Mouse (Mus musculus) CD4-positive, CD25-positive, alpha-beta regulatory T cell (primary cell): ENCODE results near the gene Gm27179. TPM values are rescaled to one million over a fixed set of nuclear protein-coding genes. Genes with fewer than 3 reads are reported as not detected.

Experiments
- polyA plus RNA-seq: library from polyadenylated mRNA; unstranded; fragments of 100-300 nt; shearing (Covaris generic); gene quantifications from one replicate; pipeline ENCODE4 v1.2.1, GENCODE M21; 2017

Gene Gm27179
- 0.14 TPM for polyA plus RNA-seq

DNA sequence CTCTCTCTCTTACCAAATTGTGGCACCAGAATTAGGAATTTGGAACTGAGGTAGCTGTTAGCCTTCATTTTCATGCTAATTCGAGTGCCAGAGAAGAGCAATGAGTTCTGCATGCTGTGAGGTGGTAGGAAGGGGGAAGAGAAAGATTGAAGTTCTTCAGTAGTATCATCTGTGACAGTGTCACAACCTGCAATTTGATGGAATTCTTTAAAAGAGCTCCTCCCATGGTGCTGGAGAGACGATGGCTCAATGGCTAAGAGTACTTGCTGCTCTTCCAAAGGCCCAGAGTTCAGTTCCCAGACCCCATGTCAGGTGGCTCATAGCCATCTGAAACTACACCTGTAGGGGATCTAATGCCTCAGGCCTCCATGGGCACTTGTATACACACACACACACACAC lies at the start of gene Gm27179:
Gm27179 (minus strand) TSS at position 101 of the 400 bp plus-strand sequence.

DNA sequence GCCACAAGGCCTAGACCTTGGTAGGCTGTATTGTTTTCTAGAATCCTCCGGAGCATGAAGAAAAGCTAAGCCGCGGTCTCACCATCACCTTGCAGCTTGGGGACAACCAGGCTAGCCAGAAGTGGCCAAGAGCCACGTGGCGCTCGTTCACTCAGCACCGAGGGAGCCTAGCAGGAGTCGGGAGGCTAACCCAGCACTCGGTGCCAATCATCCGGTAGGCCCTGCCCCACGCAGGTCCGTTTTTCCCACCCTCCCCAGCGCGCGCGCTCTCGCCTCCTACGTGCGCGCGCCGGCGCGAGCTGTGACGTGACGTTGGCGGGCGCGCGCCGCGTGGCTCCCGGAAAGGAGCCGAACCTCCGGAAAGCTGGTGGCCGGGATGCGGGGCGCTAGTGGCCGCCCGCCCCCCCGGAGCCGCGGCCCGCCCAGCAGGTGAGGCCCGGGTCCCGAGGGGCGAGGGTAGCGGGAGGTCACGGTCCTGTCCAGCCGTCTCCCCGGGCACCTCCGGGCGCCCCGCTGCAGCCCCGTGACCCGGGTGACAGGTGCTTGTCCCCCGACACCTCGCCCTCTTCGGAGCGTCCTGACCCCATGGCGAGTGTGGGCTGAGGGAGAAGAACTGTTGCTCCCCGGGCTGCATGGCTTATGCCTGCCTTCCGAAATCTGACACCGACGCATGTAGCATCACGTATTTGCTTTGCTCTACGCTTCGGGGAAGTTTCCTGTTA lies 42.9 kb upstream of the Gm27179 start, which contains the start of gene Entpd4b:
Entpd4b (plus strand) TSS at position 315 of the 722 bp plus-strand sequence.

DNA sequence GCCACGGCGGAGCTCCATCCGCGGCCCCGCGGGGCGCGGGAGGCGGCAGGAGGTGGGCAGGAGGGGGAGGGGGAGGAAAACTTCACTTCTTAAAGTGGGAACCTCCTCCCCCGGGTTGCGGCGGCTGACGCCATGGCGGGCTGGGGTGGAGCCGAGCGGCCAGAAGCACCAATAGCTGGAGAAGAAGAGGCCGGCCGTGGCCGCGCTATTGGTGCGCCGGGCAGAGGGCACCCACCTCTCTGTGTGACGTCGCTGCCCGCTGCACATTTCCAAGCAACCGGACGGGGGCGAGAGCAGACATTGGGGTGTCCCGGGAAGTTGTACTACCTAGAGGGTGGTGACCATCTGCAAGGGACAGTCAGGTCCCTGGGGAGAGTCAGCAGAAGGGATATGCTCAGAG lies 9.2 kb downstream of the Gm27179 start, which contains the start of gene Gm16867:
Gm16867 (minus strand) TSS at position 189 of the 400 bp plus-strand sequence.

Other genes starting within 250 kb of the Gm27179 start
- gene Synb, start 218.2 kb downstream of the Gm27179 start, polyA plus RNA-seq, result 0.08 TPM
- 2.9 TPM for gene Gm16867, start 9.2 kb downstream of the Gm27179 start, polyA plus RNA-seq
- gene Entpd4b, start 42.9 kb upstream of the Gm27179 start, polyA plus RNA-seq, result 20.9 TPM